Mouse (Mus musculus): ENCODE results near the gene Ctu1.
"Not testable (repeated sequence)": the region's sequence is repeated elsewhere in the genome, so short reads cannot be mapped to it uniquely, and the experiment has no call there.

Gene Ctu1

DNA sequence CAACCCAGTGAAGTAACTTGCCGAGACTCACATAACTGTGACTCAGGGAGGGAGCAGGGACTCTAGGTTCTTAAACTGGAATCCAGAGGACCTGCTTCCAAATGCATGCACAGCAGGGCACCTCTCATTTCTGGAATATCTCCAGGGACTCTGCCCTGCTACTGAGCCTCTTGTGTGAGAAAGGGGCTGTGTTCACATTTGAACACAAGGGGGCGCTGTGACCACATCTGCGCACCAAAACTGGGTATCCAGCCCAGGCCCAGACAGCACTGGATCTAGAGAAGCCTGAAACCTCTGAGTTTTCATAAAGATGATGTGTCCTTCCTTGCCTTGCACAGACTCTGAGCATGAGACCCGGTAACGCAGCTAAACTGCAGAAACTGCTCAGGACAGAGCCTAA lies 9.1 kb downstream of the Ctu1 start:
- peak; percentile 65 for DNase-seq (ENCODE audit: low spot score)

DNA sequence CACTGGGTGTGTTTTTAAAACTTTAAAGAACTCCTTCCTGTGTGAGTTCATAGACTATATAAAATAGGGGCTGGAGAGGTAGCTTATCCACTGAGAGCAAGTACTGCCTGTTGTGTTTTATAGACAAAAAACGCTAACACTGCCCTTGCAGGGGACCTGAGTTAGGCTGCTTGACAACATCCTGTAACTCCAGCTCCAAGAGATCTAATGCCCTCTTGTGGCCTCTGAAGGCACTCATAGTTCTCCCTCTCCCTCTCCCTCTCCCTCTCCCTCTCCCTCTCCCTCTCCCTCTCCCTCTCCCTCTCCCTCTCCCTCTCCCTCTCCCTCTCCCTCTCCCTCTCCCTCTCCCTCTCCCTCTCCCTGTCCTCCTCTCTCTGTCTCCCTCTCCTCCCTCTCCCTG lies 10.7 kb downstream of the Ctu1 start:
- not testable (repeated sequence) for DNase-seq (ENCODE audit: low spot score)

DNA sequence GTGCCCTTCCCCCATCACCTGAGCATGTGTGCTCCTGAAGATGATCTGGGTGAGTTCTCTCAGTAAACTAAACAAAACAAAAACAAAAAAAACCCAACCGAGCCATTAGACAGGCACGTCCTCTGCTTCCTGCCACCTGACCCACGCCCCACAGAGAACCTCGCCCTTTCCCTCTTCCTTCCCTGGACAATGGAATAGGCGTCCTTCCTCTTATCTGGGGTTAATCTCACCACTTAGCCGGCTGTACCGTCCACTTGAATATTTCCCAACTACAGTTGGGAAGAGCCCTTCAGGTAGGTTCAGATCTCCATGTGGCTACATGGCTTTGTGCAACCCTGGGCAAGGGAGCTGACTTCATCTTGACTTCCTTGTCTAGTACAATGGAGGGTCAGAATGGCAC lies 13.3 kb downstream of the Ctu1 start:
- DNase-seq (ENCODE audit: low spot score), result no peak

DNA sequence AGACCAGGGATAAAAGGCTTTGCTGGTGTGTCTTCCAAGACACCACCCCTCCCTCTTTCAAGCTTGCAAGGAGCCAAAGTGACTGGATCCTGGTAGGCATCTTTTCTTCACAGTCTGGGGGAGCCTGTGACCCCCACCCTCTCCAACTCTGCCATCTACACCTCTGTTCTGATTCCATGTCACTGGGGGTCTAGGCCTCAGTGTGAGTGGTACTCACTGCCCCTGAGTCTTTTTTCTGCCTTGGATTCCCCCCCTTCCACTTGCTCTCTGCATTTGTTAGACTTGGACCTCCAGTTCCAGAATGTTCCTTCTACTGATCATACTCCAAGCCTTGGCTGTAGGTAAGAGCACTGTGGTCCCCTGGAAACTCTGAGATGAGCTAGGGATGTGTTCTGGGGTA lies 18.3 kb downstream of the Ctu1 start, which contains the start of gene Klk14:
Gene Klk14, plus strand, starts transcription at position 301 of the 400 bp plus-strand sequence.
- DNase-seq (ENCODE audit: low spot score), result no peak

DNA sequence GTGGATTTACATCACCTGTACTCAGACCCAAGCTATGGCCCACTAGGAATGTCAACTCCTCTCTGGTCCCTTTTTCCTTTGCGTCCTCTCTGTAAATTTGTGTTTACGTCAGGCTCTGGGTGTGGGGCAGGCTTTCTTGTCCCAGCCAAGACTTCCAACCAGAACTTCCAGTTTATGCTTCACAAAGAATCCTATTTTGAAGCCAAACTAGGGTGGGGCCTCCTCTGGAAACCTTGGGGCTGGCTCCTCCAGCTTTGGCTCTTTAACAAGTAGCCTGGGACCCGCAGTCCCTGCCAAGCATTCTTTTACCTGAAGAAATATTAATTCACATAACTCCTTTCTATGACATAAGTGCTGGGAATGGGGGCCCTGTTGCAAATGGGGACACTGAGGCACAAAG lies 38.2 kb downstream of the Ctu1 start:
- DNase-seq (ENCODE audit: low spot score), result no peak

DNA sequence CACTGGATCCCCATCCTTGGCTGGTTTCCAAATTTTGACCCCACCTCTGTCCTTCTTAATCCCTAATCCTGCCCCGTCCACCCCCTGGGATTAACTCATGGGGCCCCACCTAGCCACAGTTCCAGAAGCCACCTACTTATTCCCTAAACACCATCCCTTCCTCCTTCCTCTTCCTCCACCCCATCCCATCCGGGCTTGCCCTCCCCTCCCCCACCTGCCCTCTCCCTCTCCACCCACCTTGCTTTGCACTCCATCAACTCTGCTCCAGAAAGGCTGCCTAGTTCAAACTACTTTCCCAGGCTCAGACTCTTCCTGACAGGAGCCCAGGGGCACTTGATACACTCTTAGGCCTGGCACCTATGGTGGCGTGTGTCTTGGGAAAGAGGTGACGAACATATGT lies 40.5 kb downstream of the Ctu1 start, which contains the start of gene Klk13:
Gene Klk13, plus strand, starts transcription at position 301 of the 400 bp plus-strand sequence.
- DNase-seq (ENCODE audit: low spot score), result no peak

DNA sequence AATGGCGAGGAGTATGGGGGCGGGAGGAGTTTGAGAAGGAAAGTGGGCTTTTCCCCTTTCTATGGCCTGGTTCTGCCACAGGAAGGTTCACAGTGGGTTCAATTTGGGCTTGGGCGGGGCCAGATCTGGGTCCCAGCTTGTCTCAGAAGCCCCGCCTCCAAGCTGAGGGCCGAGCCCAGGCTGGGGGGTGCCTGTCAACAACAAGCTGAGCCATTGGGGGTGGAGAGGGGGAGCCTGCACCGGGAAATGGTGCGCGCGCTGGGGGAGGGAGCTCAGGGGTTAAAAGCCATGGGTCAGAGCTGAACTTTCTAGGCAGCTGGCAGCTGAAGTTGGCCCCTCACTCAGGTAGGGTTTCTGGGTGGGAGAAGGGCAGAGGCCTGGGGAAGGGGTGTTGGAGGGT lies 41.1 kb downstream of the Ctu1 start:
- no peak for DNase-seq (ENCODE audit: low spot score)

DNA sequence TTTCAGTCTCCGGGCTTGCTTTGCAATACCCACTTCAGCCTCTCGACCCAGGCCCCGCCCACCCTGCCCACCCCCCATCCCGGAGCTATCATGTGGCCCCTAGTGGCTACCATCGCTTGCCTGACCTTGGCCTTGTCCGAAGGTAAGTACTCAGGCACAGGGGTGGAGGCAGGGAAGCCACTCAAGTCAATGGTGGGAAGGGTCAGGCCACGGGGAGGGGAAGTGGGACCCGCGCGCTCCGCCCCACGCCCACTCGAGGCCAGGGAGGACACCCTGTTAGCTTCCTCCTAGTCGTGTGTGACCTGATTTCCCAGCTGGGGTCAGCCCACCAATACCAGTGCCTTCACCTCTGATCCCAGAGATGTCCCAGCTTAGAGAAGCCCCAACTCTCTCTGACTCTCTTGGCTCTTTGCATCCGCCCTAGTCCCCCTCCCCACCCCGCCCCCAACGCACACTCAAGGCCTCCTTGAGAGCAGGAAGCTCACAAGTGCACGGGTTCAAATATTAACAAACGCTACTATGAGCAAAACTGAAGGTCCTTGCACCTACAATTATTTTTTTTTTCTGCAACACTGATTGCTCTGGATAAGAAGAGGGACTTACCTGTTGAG lies 42.0 kb downstream of the Ctu1 start:
- DNase-seq (ENCODE audit: low spot score), result no peak
